Mouse (Mus musculus) megakaryocyte, embryonic 14.5 days (primary cell): Measurements from ENCODE around the gene Metap1.

Source experiments
- FLI1 ChIP-seq: IDR thresholded peaks from 2 replicates; pipeline ENCODE4 v1.6.1; 2012; ENCODE audit warnings: low read length, inconsistent platforms, mixed read lengths
- GATA1 ChIP-seq: IDR thresholded peaks from 3 replicates; pipeline ENCODE4 v1.6.1; 2012; ENCODE audit warnings: mixed read lengths, low read length, inconsistent platforms, borderline replicate concordance

- no peak for TF ChIP-seq GATA1
- TF ChIP-seq FLI1 = no peak
Measured at GRCm38 (mm10) chr3:138506749-138507148, 17.4 kb upstream of the Metap1 start.
